Mouse (Mus musculus) left cerebral cortex, adult 8-10 months (tissue): ENCODE results near the gene Grcc10. TPM values are rescaled to one million over a fixed set of nuclear protein-coding genes. Genes with fewer than 3 reads are reported as not detected.
A peak's percentile ranks its signal among the peaks of the same experiment; 100 is the strongest.

Experiments
- DNase-seq, 2 experiments: peaks; one replicate each; pipeline ENCODE4 v3.0.0; 2022; ENCODE audit warnings: low spot score in 2 of 2
- total RNA-seq, 4 experiments: library from RNA; stranded (reverse); gene quantifications; 2 replicates each; pipeline ENCODE4 v1.2.4; 2022

The Grcc10 gene
- 100 to 1,000 TPM; 301 to 323 (median 310) TPM for total RNA-seq

DNA sequence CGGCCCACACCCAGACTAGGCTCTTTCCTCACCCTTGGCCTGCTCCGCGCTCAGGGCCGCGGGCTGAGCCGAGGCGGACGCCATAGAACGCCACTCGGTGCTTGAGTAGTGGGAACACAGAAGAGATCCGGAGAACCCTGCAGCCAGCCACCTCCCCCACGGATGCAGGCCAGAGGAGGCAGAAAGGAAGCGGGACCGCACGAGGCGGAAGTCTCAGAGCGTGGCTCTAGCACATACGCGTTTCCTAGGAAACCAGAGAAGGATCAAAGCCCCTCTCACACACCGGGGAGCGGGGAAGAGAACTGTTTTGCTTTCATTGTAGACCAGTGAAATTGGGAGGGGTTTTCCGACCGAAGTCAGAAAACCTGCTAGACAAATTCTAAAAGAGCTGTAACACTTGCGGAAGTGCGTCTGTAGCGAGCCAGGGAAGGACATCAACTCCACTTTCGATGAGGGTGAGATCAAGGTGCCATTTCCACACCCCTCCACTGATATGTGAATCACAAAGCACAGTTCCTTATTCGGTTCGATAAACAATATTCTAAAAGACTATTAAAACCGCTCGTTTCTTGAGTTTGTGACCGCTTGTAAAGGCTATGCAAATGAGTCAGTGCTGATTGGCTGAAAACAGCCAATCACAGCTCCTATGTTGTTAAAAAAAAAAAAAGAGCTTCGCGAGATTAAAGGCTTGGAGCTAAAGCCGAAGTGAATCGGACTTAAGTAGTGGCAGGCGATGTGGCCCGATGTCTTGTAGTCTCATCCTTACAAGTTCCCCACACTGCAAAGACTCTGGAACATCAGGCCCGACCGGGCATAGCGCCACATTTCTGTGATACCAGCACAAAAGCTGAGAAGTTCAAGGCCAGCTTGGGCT is at the start of gene Grcc10:
Gene Grcc10, minus strand, starts transcription at position 487 of the 874 bp plus-strand sequence.
- DNase-seq, result peak; percentile 85 to 91

DNA sequence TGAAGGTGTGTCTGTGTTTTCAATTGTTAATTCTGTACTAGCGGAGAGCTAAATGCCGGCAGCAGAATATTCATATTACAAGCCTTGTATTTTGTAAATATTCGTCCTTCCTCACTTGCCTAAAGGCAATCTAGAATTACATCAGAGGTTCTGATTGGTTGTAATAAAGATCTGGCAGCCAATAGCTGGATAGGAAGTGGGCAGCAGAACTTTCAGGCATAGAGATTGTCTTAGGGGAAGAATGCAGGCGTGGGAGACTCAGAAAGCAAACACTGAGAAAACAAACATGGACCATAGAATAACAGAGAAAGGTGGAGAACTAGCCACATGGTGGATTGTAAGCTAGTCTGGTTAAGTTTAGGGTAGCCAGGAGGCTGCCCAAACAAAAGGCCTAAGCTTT is 48.9 kb upstream of the Grcc10 start:
- DNase-seq, result no peak

DNA sequence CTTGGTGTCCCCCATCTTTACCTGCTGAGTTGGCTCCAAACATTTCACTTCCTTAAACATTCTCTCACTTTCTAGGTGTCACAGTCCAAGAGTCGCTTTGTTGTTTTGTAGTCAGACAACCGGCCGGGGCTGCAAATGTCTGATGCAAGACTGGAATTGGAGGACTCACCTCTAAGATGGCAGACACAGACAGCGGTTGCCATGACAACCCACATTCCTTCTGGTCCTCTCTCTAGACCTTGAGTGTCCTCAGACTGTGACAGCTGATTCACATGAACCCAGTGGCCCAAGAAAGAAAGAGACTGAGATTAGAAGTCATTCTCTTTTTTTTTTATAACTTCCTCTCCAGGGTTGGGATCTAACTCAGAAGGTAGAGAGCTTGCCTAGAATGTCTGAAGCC is 48.3 kb upstream of the Grcc10 start:
- DNase-seq, result no peak

DNA sequence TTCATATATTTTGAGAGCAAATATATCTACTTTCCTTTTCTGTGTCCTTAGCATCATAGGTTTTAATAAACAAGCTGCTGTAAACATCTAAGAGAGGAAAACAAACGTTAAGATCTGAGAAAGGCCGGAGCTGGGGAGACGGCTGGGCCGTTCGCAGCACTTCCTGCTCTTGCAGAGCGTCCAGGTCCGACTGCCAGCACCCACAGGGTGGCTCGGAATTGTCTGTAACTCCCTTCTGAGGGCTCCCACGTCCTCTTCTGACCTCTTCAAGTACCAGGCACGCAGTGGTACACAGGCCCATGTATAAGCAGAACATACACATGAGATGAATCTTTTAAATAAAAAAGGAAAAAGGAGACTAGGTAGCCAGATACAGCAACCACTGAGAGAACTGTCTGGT is 46.5 kb upstream of the Grcc10 start:
- no peak for DNase-seq

DNA sequence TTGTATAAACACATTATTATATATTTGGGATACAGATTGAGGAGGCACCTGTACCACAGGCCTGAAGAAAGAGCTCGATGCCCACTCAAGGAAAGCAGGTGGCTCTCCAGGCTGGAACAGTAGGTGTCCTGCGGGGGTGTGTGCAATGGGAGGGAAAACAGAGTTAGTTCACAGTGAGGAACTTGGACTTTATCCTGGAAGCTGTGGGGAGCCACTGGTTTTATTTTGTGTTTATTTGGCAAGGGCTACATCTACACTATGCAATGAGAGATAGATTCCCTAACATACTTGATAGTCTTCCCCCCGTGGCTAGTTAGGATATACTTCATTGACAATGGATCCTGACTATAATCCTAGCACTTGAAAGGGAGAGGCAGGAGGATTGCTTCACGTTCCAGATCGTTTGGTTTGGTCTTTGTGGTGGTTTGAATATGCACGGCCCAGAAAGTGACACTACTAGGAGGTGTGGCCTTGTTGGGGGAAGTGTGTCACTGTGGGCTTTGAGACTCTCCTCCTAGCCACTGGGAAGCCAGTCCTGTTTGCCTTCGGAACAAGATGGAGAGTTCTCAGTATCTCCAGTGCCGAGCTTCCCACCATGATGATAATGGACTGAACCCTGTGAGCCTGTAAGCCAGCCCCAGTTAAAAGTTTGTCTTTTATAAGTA is 45.7 kb upstream of the Grcc10 start:
- DNase-seq, result no peak

DNA sequence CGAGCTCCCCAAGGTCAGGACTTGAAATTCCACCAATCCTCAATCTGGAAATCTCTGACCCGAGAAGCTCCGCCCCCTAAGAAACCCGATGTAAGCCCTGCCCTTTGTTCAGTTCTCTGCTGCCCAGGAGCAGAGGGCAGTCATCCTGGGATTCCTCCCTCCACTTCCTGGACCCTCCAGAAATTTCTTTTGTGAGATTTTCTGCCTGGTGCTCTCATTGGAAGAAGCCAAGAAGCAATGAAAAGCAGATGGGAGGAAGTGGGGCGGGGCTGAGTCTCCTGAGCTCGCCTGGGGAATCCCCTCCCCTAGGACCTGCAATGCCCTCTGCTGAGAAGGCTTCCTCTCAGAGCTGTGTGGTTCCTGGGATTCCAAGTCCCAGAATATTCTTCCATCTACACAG is 41.3 kb upstream of the Grcc10 start:
- DNase-seq, result no peak

DNA sequence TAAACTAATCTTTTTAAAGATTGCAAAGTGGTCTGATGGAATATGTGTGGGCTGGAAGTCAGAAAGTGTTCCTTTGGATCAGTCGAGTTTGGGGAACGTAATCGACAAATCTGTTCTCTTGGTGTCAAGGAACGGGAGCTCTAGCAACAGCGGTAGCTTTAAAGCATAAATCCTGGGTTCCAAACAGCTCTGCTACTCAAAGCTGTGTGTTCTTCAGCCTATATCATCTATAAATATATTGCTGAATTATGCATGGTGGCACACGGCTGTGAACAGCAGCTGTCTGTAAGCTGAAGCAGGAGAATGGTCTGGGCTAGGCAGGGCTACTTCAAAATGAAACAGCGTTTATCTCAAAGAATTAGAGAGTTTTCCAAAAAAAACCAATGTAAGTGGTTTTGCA is 39.7 kb upstream of the Grcc10 start:
- no peak for DNase-seq

DNA sequence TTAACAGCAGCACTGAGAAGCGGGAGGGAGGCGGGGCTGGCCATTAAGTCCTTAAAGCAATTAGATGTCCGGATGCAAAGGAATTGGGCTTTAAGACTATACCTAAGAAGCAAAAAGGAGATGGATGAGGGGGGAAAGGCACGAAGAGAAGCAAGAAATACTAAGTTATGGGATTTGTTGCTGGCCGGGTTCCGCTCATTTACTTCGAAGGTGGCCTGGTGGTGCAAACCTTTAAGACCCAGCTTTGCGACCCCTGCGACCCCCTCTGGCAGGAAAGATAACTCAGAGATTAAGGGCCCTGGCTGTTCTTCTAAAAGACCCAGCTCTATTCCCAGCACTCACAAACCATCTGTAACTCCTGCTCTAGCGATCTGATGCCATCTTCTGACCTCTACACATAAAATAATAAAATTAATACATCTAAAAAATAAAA is 38.8 kb upstream of the Grcc10 start:
- no peak for DNase-seq

DNA sequence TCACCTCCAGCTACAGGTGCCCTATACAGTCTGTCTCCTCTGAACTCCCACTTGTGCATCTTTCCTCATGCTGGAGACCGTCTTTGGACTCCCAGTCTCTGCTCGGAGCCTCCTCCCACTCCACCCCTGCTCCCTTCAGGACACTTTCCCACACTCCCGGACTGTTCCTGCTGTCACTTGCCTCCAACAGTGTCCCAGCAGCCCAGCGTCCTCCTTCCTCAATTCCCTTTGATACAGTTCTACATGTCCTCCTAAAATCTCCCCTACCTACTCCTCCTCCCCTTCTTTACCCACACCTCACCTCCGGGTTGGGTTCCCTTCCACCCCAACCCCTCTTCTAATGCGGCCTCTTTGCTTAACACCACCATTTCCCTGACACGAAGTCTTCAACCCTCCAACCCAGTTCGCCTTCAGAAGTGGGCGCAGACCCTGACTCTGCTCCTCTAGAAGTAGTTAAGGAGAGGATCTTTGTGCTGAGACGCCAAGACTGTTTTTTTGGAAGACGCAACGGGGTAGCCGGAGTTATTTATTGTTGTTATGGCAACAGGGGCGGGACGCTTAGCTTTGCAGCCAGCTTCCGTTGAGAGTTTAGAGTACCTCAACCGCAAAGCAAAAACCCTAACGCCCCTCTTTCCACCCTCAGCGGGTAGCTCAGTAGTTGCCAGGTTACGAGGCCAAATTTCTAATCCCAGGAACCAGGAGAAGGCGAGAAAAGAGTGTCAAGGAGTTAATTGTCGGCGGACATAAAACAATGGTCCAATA is 38.2 kb upstream of the Grcc10 start, which contains the start of gene Lrrc23:
Gene Lrrc23, minus strand, starts transcription at position 506 of the 762 bp plus-strand sequence.
- DNase-seq, result no peak

DNA sequence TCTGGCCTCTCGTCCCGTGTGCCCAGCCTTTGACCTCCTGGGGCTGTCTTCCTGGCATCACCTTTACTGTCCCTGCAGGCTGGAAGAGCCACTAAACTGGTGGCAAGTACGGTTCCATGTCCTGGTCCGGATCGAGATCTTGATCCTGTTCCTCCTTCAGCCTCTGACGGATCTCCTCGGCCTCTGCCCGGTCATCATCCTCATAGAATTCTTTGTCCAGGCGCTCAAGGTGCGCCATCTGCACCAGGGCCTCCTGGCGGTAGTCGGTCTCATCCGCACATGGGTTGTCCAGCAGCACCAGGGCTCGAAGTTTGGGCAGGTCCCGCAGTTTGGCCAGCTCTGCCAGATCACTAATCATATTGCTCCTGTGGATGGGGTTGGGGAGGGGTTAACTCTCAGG is 29.3 kb upstream of the Grcc10 start:
- DNase-seq, result no peak

DNA sequence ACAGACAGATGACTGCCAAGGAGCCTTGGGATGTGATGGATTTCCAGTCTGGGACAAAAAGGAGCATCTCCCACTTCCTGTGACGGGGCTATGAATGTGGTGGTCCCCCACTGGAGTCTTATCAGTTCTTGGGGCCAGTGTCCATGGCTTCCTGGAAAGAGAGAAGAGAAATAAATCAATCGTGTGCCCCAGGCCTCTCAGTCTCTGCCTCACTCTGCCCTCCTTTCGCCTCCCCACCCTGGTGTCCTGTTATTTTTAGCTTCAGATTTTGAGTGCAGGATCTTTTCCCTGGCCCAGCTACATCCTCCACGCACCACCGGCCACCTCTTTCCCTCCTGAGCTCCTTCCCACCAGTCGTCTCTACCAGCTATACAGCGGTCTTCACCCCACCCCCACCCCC is 28.8 kb upstream of the Grcc10 start:
- DNase-seq, result no peak

DNA sequence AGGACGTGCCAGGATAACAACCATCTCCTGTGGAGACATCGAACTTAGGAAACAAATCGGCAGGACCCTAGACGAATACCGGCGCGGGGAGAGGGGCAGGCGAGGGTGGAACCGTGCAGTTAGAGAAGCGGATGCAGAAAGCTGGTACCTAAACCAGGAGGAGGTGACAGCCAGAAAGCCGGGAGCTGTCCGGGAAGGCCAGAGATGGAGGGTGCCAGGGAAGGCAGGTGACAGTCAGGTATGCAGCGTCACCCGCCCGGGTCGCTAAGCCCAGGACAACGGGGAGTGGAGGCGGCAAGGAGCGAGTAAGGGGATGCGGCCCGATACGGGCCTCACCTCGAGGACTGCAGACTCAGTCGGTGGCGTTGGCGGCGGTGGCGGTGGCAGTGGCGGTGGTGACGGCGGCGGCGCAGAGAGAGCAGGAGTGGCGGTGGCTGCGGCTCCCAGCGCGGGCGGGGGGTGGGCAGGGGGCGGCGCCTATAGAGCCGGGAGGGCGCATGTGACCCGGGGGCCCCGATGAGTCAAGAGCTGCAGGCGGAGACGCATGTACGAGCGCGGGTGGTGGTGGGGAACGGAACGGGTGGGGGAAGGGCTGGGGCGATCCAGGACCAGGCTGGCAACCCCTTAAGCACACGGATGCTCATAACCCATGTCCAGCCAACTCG is 28.1 kb upstream of the Grcc10 start, which contains the start of gene Eno2:
Gene Eno2, minus strand, starts transcription at position 573 of the 665 bp plus-strand sequence.
- DNase-seq, result peak; percentile 63 to 76

DNA sequence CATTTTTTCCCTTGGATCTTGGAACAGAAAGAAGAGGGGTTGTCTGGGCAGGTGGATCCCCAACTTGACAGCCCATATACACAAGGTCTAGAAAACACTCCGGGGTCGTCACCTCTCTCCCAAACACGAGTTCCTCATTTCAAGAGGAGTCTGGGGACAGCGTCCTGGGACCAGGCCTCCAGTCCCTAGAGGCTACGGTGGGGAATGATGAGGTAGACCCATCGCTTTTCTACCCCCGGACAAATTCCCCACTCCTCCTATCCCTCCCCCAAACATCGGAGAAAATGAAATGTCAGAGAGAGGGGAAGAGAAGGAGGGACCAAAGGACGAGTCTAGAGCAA is 27.5 kb upstream of the Grcc10 start:
- no peak for DNase-seq

DNA sequence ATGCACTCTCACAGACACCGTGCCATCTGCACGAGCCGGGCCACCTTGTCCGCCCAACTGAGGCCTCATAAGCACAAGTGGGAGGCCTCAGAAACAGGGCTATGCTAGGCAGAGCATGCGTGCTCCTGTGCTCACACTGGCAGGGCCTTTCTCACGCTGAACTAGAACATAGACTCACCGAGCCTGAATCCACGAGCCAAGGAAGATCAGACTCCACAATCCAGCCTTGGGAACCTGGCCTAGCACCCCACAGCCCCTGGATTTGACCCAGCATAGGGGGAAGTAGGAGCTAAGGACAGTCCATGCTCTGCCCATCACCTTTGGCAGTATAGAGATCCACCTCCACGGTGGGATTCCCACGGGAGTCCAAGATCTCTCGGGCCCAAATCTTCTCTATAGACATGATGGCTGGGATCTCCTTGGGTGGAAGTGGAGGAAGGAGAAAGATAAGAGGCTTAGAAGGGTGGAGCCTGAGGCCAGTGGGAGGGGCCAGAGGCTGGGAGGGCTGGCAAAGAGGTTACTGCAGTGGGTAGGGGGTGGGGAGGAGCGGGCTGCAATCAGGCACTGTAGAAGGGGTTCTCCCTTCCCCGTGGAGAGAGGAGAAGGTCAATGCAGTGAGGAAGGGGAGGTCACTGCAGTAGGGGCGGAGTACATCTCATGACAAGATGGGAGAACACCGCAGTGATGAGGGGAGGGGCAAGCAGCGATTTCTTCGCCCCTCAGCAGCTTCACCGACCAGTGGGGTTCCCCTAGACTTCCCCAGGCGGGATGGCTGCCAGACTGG is 26.9 kb upstream of the Grcc10 start:
- DNase-seq, result peak in 1 of 2 experiments; percentile 66

DNA sequence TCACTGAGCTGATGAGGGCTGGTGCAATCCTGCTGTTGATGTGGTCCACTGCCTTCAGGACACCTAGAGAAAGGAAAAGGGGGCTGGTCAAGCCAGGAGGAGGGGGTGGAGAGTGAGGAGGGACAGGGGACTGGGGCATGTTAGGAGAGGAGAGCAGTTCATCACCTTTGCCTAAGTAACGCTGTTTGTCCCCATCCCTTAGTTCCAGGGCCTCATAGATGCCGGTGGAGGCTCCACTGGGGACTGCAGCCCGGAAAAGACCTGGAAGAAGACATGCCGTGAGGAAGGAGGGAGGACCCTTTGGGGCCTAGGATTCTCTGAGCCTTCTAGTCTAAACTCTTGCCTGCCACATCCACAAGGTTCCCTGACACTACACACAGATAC is 26.4 kb upstream of the Grcc10 start:
- DNase-seq, result no peak

DNA sequence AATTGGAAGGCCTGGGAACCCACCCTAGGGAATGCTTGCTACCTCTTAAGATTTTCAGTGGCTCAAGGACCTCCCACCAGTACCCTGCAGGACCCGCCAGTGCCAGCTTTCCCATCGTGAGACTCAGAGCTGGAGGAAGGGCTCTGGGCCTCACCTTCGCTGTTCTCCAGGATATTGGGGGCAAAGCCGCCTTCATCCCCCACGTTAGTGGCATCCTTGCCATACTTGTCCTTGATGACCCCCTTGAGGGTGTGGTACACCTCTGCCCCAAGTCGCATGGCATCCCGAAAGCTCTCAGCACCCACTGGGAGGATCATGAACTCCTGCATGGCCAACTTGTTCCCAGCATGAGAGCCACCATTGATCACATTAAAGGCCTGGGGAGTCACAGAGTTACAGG is 24.8 kb upstream of the Grcc10 start:
- no peak for DNase-seq

DNA sequence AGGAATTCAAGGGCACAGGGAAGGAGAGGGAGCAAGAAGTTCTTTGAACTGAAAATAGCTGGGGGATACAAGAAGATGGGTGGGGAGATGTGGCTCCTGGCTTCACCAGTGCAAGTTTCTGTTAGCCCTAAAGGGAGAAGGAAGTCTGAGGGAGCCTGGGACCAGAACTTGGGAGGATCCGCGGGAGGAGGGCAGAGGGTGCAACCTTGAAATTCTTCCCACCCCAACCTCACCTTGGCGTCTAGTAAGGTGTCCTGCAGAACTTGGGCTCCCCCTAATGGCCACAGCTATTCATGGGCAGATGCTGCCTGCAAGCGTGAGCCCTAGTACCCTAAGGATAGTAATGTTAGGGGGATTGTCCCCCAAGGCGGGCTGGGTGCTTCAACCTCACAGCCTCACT is 18.1 kb upstream of the Grcc10 start:
- peak in 1 of 2 experiments; percentile 78 for DNase-seq

DNA sequence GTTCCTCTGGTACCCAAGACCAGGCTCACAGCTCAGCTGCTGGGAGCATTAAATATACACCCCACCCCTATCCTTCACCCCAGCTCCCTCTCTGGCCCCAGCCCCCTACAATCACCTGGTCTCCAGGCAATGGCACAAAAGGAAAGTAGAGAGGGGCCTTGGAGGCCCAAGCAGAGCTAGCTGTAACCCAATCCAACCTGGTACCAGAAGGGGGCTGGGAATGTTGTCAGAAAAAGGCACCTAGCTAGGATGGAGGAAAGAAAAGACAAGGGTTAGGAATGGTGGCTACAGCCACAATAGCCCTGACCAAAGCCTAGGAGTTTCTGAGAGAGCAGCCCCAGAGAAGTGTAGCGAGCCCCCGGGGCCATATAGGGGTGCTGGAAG is 17.7 kb upstream of the Grcc10 start:
- no peak for DNase-seq

DNA sequence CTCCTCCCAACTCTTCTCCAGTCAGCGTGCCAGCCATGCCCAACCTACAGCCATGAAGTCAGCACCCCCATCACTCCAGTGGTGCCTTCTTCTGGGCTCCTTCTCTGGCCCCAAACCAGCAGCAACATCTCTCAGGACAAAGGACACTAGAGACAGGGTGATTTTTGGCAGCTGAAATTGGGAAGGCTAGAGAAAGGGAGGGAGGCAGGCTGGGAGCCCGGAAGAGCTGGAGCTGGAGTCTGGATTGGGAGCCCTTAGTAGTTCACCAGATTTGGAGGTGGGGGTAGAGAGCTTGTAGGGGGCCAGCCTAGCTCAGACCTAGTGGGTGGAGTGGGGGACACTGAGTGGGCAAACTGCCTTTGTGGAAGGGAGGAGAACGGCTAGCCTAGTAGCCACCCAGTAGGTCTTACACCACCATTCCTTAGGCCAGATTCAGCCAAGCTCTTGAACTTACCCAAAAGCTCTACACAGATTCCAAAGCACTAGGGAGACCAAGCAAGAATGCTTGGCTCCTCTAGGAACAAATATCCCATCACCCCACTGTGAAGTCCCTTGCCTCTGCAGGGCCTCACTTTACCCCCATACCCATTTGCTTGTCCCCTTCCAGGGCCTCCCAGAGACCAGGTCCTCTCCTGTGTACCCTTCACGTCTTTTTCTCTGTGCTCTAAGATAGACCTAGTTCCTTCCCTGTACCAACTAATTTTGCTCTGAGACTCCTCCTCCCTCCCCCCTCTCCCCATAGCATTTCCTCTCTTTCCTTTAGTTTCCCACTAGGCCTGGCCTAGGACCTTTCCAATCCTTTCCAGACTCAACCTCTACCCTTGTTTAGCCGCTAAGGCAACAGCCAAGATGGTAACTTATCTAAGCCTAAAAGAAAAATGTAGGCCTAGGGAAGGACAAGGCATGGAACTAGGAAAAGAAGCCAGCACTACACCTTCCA is 17.0 kb upstream of the Grcc10 start:
- DNase-seq, result peak in 1 of 2 experiments; percentile 53
